Mouse (Mus musculus): Measurements from ENCODE around the gene Cox19. TPM values are rescaled to one million over a fixed set of nuclear protein-coding genes. Genes with fewer than 3 reads are reported as not detected.
A peak's percentile ranks its signal among the peaks of the same experiment; 100 is the strongest.

Cox19 gene
- polyA plus RNA-seq, 1 experiment from 2014 or later: 123 TPM

- Histone ChIP-seq H3K4me1 (peaks cover 60% of the 10 kb centered on the region), H3K27ac (replicated peaks) (peak overlapping the region; percentile 85), H3K36me3 (no peaks in the 10 kb centered on the region), H3K9me3 (replicated peaks) (no peaks in the 10 kb centered on the region), H3K4me3 (peak overlapping the region; percentile 79), H3K27me3 (ENCODE audit: low read depth, poor library complexity, severe bottlenecking) (0 out of 2 replicates have a peak, but pooled peaks cover 5% of the 10 kb centered on the region)
- DNase-seq (ENCODE audit: low spot score): no peak
- WGBS: 23% methylated on average over 8 of the region's 8 CpGs
Measured at GRCm38 (mm10) chr5:139379771-139380384, 28.7 kb upstream of the Cox19 start.

- Histone ChIP-seq H3K27me3 (ENCODE audit: low read depth, poor library complexity, severe bottlenecking) (0 out of 2 replicates have a peak, but pooled peaks cover 5% of the 10 kb centered on the region), H3K4me3 (no peak overlapping the region), H3K4me1 (peaks cover 55% of the 10 kb centered on the region), H3K36me3 (no peaks in the 10 kb centered on the region), H3K9me3 (replicated peaks) (no peaks in the 10 kb centered on the region), H3K27ac (replicated peaks) (peak overlapping the region; percentile 85)
- WGBS: 57% methylated on average over 21 of the region's 21 CpGs
- DNase-seq (ENCODE audit: low spot score): peak; percentile 52
Measured at GRCm38 (mm10) chr5:139378986-139379629, 27.9 kb upstream of the Cox19 start.

- H3K27ac ChIP-seq (replicated peaks): peak overlapping the region; percentile 85; the same call in 1 of the 2 replicates
Measured at GRCm38 (mm10) chr5:139378271-139378556, 27.0 kb upstream of the Cox19 start.

GRCm38 (mm10) chr5:139377468-139378270 lies 26.5 kb upstream of the Cox19 start, which contains the start of gene Gpr146:
TSS of gene Gpr146 (plus strand) at chr5:139377697.
- peak within 1 kb of the TSS; percentile 85; the same call in 1 of the 2 replicates for H3K27ac ChIP-seq (replicated peaks)
- no peak within 1 kb of the TSS for H3K4me3 ChIP-seq
- WGBS: 84% methylated on average over 18 of the region's 18 CpGs
- peaks cover 54% of the 10 kb centered on the region for H3K4me1 ChIP-seq
- H3K36me3 ChIP-seq: no peaks in the 10 kb centered on the region
- no peak for DNase-seq (ENCODE audit: low spot score)
- no peaks in the 10 kb centered on the region for H3K9me3 ChIP-seq (replicated peaks)
- H3K27me3 ChIP-seq (ENCODE audit: low read depth, poor library complexity, severe bottlenecking): 0 out of 2 replicates have a peak, but pooled peaks cover 5% of the 10 kb centered on the region

More at GRCm38 (mm10) chr5:139378271-139378556, 27.0 kb upstream of the Cox19 start:
- DNase-seq (ENCODE audit: low spot score): no peak
- Histone ChIP-seq H3K9me3 (replicated peaks) (no peaks in the 10 kb centered on the region), H3K4me3 (no peak overlapping the region), H3K27me3 (ENCODE audit: low read depth, poor library complexity, severe bottlenecking) (0 out of 2 replicates have a peak, but pooled peaks cover 5% of the 10 kb centered on the region), H3K36me3 (no peaks in the 10 kb centered on the region), H3K4me1 (peaks cover 54% of the 10 kb centered on the region)
- 94% methylated on average over 7 of the region's 7 CpGs for WGBS

GRCm38 (mm10) chr5:139374841-139375240 lies 23.6 kb upstream of the Cox19 start:
- 89% methylated on average over 2 of the region's 2 CpGs for whole genome bisulfite sequencing
- Histone ChIP-seq H3K27me3 (ENCODE audit: low read depth, poor library complexity, severe bottlenecking) (no peaks in the 10 kb centered on the region), H3K4me1 (peaks cover 59% of the 10 kb centered on the region), H3K36me3 (no peaks in the 10 kb centered on the region), H3K9me3 (replicated peaks) (no peaks in the 10 kb centered on the region), H3K4me3 (no peak overlapping the region), H3K27ac (replicated peaks) (no peak overlapping the region)
- no peak for DNase-seq (ENCODE audit: low spot score)

GRCm38 (mm10) chr5:139373889-139374444 lies 22.7 kb upstream of the Cox19 start:
- Histone ChIP-seq H3K36me3 (no peaks in the 10 kb centered on the region), H3K9me3 (replicated peaks) (no peaks in the 10 kb centered on the region), H3K4me1 (peaks cover 55% of the 10 kb centered on the region), H3K4me3 (no peak overlapping the region), H3K27ac (replicated peaks) (no peak overlapping the region), H3K27me3 (ENCODE audit: low read depth, poor library complexity, severe bottlenecking) (no peaks in the 10 kb centered on the region)
- no peak for DNase-seq (ENCODE audit: low spot score)
- WGBS: 89% methylated on average over 6 of the region's 6 CpGs

GRCm38 (mm10) chr5:139373126-139373525 lies 21.9 kb upstream of the Cox19 start:
- Histone ChIP-seq H3K9me3 (replicated peaks) (no peaks in the 10 kb centered on the region), H3K4me3 (no peak overlapping the region), H3K27ac (replicated peaks) (no peak overlapping the region), H3K27me3 (ENCODE audit: low read depth, poor library complexity, severe bottlenecking) (no peaks in the 10 kb centered on the region), H3K4me1 (peaks cover 49% of the 10 kb centered on the region), H3K36me3 (no peaks in the 10 kb centered on the region)
- 87% methylated on average over 3 of the region's 3 CpGs for WGBS
- no peak for DNase-seq (ENCODE audit: low spot score)

GRCm38 (mm10) chr5:139371631-139372401 lies 20.6 kb upstream of the Cox19 start:
- H3K36me3 ChIP-seq: no peaks in the 10 kb centered on the region
- H3K4me1 ChIP-seq: peaks cover 43% of the 10 kb centered on the region
- no peaks in the 10 kb centered on the region for H3K9me3 ChIP-seq (replicated peaks)
- H3K27me3 ChIP-seq (ENCODE audit: low read depth, poor library complexity, severe bottlenecking): no peaks in the 10 kb centered on the region
- 2% methylated on average over 39 of the region's 39 CpGs for WGBS
- peak overlapping the region; percentile 76 for H3K4me3 ChIP-seq
- DNase-seq (ENCODE audit: low spot score): peak; percentile 91
- peak overlapping the region; percentile 95 for H3K27ac ChIP-seq (replicated peaks)

GRCm38 (mm10) chr5:139371118-139371517 lies 19.9 kb upstream of the Cox19 start:
- Histone ChIP-seq H3K4me1 (peaks cover 47% of the 10 kb centered on the region), H3K4me3 (peak overlapping the region; percentile 76; the same call in 1 of the 2 replicates), H3K36me3 (no peaks in the 10 kb centered on the region), H3K9me3 (replicated peaks) (no peaks in the 10 kb centered on the region), H3K27me3 (ENCODE audit: low read depth, poor library complexity, severe bottlenecking) (no peaks in the 10 kb centered on the region), H3K27ac (replicated peaks) (peak overlapping the region; percentile 7; the same call in 1 of the 2 replicates)
- no peak for DNase-seq (ENCODE audit: low spot score)
- 59% methylated on average over 5 of the region's 5 CpGs for WGBS

GRCm38 (mm10) chr5:139370336-139370735 lies 19.1 kb upstream of the Cox19 start:
- no peaks in the 10 kb centered on the region for H3K36me3 ChIP-seq
- WGBS: 87% methylated on average over 6 of the region's 6 CpGs
- H3K4me1 ChIP-seq: peaks cover 55% of the 10 kb centered on the region

GRCm38 (mm10) chr5:139368638-139369320 lies 17.6 kb upstream of the Cox19 start:
- H3K36me3 ChIP-seq: peaks cover 2% of the 10 kb centered on the region
- no peak for DNase-seq (ENCODE audit: low spot score)
- no peaks in the 10 kb centered on the region for H3K27me3 ChIP-seq (ENCODE audit: low read depth, poor library complexity, severe bottlenecking)
- no peak overlapping the region for H3K27ac ChIP-seq (replicated peaks)
- 89% methylated on average over 11 of the region's 11 CpGs for WGBS
- peaks cover 62% of the 10 kb centered on the region for H3K4me1 ChIP-seq
- no peak overlapping the region for H3K4me3 ChIP-seq
- no peaks in the 10 kb centered on the region for H3K9me3 ChIP-seq (replicated peaks)

More at GRCm38 (mm10) chr5:139370336-139370735, 19.1 kb upstream of the Cox19 start:
- no peak for DNase-seq (ENCODE audit: low spot score)
- Histone ChIP-seq H3K27me3 (ENCODE audit: low read depth, poor library complexity, severe bottlenecking) (no peaks in the 10 kb centered on the region), H3K27ac (replicated peaks) (peak overlapping the region; percentile 7; the same call in 1 of the 2 replicates), H3K9me3 (replicated peaks) (no peaks in the 10 kb centered on the region), H3K4me3 (no peak overlapping the region)
